Mouse (Mus musculus) liver, adult (tissue): ENCODE results near the gene Pla2g5.

Source experiments
- GATA4 ChIP-seq: IDR thresholded peaks from 2 replicates; pipeline ENCODE4 v1.6.1; 2014; ENCODE audit warnings: mild to moderate bottlenecking, low read length; ENCODE audit not compliant: insufficient replicate concordance

Gene Pla2g5

DNA sequence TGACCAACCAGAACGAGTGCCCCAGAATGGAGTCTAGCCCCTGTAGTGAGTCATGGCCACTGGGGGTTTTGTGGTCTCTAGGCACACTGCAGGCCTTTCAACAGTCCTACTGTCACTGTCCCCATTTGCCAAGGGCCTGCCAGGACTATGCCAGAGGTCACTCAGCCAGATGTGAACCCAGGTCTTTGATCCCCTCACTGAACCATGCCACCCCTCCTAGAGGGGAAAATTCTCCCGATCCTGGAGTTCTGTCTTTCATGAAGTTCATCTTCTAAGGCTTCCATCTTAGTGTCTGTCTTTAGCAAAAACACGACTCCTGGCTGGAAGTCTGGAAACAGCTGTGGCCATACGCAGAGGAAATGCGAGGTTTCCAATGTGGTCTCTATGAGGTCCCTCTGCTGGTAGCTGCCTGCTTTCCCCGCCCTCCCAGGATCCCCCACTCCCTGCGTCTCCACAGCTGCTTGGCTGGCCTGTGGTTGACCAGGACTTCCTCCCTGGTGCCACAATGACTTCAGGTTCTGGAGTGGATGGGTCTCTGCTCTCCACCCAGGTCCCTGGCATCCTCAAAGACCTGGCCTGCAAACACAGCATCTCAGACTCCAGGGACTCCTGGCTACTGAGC is 56.3 kb downstream of the Pla2g5 start:
- no peak for TF ChIP-seq GATA4

DNA sequence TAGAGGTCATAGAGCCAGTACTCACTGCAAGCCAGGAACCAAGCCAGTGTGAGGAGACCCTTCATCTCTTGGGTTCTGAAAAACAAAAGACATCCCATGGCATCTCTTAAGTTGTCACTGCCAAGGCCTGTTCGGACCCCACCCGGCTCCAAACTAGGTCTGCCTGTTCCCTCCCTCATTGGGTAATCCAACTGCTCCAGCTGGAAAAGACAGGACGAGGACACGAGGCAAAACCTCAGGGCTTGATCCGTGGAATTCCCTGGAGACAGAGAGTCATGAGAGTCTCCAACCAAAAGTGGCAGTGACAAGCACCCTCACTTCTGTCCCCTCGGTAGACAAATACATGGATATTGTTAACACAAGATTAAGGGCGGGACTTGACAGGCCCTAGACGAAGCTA is 57.1 kb downstream of the Pla2g5 start:
- TF ChIP-seq GATA4 = no peak

DNA sequence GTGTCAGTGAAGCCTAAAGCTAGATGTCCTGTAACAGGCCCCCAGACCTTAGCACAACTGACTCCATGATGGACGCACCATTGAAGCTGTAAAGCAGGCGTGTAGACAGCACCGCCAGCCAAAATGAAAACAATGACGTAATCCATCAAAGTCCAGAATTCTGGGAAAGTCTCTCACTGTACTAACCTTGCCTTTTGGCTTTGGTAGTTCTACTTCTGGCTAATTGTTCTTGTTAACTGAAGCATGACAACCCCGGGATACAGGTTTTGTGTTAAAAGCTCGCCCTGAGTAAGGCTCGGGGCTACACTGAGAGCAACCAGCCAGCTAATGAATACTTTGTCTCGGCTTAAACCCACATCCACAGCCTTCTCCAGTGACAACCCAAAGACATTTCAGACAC is 58.0 kb downstream of the Pla2g5 start:
- TF ChIP-seq GATA4 = no peak

DNA sequence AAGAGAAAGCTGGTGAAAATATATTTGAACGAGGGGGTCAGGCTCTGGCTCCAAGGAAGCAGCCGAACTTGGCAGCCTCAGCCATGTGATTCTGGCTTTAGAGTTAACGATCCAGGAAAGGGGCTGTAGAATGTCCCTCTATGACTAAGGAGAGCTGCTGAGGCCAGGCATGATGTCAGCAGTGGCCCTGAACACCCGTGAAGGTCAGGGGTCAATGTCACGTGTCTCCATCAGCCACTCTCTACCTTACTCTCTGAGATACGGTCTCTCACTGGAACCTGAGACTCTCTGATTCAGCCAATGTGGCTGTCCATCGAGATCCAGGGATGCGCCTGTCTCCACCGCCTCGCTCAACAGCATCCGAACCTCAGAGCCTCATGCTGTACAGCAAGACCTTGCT is 60.4 kb downstream of the Pla2g5 start:
- no peak for TF ChIP-seq GATA4

DNA sequence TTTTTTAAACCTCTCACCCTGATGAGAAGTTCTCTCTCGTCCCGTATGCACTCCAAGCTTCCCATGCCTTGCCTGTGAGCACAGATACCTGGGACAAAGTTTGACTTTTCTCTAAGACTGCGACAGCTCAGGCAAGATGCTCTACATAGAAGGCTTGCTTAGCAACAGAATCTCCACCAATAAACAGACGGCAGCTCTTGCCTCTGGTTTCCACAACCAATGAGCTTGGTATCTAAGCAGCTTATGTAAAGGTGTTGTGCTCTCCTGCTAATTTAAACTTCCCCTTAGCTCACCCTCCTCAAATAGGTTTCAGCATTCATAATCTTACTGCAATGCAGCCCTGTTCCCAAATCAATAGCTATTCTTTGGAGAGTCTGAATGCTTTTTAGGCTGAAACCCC is 61.7 kb downstream of the Pla2g5 start:
- TF ChIP-seq GATA4 = no peak

DNA sequence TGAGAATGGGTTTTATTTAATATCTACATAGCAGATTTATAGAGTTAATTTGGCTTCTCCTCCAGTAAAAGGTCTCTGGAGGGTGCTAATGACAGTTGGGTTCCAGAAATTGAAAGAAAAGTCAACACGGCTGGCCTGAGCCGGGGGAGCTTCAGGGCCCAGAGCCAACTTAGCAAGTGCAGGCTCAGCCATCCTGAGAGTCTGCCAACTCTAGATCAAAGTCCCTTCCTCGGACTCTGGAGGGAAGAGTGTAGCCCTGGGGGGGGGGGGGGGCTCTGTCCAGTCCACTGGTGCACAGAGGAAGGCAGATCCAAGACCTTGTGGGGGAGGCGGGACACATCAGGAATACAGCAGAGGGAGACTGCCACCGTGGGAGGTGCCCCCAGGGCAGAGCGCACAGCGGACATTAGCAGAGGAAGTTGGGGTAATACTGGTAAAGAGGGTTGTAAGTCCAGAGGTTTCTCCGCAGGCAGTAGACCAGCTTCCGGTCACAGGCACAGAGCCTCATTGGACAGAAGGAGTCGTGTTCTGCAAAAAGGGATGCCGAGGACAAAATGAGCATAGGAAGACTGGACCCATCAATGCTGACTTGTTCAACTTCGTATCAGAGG is 63.0 kb downstream of the Pla2g5 start:
- TF ChIP-seq GATA4 = no peak

DNA sequence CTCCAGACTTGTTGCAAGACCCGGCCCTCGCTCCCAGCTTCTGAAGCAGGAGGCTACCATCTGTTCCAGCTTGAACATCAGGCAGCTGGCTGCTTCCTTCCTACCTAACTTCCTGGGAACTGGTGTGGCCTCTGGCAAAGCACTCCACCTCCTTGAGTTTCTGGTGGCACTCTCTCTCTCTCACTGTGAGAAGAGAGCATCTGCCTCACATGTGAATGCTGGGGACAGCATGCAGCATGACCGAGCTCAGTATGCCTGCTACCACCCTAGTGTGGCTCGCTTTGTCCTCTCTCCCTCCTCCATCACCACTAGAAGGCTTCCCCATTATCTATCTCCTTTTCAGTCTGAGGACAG is 66.1 kb downstream of the Pla2g5 start:
- no peak for TF ChIP-seq GATA4

DNA sequence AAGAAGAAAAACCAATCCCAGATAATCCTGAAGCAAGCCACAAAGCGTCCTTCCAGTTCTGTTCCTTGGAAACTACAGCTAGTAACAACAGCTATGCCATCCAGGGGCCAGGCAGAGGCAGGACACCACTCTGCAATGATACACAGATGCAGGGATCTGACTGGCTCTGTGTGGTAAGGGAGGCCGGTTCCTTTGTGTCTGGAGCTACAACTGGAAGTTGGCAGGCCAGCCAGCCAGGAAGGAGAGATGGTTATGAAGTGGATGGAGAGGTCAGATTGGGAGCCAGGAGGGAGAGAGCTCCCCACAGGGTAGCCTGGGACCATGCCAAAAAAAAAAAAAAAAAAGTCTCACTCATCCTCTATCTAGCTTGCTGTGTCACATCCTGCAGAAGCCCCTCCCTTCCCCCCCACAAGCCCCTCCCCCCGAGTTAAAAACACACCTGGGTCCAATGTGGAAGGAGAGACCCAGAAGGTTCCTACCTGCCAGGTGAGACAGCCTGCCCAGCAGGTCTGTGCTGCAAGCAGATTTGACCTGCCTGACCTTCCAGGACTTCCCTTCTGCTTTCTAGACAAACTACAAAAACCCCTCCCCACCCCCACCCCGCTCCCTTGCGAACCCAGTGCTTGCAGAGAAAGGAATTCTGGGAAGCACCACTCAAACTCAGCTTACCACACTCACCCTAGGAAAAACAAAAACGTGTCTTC is 66.6 kb downstream of the Pla2g5 start:
- no peak for TF ChIP-seq GATA4

DNA sequence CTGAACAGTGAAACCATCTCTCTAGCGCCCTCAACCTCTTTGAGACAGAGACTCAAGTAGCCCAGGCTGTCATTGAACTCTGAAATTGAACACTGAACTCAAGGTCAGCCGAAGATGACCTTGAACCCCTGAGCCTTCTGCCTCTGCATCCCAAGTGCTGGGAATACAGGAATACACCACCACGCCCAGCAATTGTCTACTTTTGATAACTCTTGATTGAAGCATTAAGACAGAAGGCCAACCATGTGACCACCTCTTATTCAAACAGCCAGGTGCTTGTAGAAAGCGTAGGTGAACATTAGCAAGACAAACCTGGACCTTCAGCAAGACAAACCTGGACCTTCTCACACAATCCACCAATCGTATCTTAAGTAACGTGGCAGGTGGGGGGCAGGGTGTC is 68.9 kb downstream of the Pla2g5 start:
- TF ChIP-seq GATA4 = no peak

DNA sequence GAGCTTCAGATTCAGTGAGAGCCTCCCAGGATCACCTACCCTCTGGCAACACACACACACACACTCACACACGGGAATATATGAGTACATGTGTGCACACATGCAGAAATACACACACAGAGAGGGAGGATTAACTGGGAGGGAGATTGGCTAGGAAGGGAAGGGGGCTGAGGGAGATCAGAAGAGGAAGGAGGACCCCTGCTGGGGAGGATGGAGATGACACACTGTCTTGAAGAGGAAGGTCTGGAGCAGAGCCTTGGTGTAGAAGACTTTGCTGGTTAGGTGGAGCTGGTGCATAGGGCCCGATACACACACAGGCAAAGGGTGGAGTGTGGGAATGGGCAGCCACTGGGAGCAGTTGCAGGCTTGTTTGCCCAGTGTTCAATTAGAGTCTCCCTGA is 70.0 kb downstream of the Pla2g5 start:
- TF ChIP-seq GATA4 = no peak

DNA sequence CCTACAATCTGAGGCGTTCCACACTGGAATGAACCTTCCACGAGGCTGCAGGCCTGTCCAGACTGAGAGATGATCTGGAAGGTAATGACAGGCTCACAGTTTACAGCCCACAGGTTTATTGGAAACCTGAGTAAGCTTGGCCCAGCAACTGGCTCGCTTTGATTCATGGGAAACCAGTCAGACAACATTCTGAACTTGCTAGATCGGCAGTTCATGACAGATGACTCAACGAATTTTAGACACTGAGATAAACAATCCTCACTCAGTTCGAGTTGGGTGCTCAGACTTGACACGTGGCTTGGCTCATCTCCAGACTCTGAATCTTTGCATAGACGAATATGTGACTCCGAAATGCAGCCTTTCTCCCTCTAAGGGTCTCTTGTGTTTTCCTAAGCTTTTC is 70.7 kb downstream of the Pla2g5 start:
- no peak for TF ChIP-seq GATA4

DNA sequence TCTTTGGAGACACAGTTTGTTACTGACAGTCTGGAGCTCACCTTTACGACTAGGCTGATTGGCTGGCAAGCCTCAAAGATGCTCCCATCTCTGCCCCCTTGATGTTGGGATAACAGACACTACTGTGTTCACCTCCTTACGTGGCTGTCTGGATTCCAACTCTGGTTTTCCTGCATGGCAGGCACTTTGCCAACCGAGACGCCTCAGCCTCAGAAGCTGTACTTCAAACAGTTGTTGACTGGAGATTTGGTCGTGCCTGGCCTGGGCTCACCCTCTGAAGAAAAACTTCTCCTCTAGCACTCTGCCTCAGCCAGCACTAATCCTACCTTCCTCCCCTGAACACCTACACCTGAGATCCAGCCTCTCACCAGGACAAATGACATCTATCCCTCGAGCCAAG is 71.8 kb downstream of the Pla2g5 start:
- TF ChIP-seq GATA4 = no peak

DNA sequence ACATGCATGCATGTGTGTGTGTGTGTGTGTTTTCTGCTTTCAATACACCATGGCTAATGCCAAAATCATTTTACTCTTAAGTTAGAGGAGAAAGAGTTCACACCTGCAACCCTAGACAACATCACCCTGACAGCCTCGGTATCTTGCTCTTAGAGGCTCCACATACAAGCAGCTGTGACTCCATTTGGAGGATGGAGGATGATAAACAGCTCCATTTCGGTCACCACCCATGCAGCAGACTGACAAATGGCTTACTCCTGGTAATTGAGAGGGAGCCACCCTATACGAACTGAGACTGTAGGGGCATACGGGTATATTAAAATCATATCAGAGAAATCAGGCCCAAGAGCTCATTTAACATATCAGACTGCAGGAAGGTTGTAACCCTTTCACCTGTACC is 74.9 kb downstream of the Pla2g5 start:
- no peak for TF ChIP-seq GATA4

DNA sequence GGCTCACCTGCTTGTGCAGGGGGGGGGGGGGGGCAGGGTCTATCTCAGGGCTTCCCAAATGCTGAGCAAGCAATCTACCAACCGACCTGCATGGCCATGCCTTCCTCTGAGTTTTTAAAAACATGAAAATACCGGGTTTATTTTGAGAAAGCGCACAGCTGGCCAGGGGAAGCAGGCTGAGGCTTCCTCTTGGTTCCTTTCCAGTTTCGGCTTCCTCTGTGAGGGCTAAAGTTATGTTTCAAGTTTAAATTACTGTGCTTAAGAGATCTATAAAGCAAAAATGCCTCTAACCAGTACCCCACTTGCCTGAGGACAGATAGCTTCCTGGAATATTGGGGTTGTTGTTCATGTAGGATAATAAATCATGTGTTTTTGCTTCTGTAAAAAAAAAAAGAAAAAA is 77.1 kb downstream of the Pla2g5 start:
- no peak for TF ChIP-seq GATA4

DNA sequence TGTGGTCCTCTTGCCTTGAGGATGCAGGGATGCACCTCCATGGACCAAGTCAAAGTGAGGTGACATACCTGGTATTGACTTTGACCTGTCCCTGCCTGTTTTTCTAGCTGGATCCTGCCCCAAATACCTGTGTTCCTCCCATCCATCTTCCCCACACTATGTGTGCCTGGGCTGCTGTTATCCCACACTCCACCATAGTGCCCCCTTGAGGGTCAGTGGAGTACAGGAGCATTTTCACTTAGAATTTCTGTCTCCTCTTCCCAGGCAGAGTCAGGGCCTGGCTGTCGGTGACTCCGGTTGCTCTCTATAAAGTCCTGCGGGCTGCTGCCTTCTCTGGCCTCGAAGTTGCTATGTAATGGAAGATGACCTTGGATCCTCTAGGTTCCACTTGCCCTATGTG is 77.6 kb downstream of the Pla2g5 start:
- TF ChIP-seq GATA4 = no peak

DNA sequence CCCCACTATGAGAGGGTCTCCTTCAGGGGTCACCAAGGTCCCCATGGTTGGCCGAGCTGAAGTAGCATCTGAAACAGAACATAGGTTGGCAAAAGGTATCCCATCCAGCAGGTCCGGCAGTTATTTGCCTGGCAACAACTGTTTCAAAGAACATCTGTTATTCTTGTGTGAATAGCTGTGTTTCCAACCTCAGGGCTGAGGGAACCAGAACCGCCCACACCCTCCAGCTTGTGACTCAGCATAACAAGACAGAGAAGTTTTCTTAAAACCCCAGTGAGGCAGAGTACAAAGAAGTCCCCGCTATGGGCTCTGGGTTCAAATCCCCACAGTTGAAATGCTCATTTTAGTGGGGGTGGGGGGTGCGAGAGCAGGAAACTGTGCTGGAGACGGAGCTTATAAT is 81.2 kb downstream of the Pla2g5 start:
- no peak for TF ChIP-seq GATA4

DNA sequence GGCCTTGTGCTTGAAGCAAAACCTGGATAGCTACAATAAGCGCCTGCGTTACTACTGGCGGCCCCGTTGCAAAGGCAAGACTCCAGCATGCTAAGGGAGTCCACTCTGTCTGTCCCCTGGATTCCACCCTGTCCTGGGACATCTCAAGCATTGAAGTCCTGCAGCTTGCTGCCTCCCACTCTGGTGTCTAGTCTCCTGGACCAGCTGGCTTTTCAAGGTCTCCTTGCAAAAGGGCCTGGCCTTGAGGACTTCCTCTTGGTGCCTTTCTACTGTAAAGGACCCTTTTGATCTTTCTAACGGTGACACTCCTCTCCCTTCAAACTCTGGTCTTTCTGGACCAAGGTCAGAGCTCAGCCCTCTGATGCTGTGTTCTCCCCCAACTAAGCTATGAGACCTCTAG is 83.0 kb downstream of the Pla2g5 start:
- TF ChIP-seq GATA4 = no peak
